18 mouse cellular contexts compared by ENCODE assay signal in the genomic region with DNA sequence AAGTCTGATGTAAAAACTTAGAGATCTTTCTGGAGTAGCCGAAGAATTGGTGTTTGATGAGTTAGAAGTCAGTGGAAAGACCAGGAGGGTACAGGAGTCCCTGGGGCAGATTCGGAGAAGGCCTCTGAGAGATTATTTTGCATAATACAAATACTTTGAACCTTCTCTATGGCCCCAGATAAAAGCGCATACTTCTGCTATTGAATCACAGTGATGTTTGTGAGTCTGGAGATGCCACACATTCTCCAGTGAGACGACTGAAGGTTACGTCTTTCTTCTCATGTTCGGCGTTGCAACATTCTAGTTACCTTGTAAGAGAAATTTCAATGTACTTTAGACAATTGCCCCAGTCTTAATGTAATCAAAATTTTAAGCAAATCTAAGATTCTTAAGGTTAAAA.
DNase-seq lines count a peak whose midpoint lies in the region; ATAC-seq and TF ChIP-seq lines count a peak whose summit lies in the region.
"Had no signal": no experiment of that assay in that cellular context is flagged by ENCODE, and none has a peak within 500 bp of the region (broad histone marks: within the 10 kb centered on the region; RNA-seq: fewer than 3 reads in every experiment).

No protein-coding gene starts in this region.

- TF ChIP-seq CTCF in heart, adult 2 months (IDR thresholded peaks at IDR 0.05): no peak

- H3K36me3 ChIP-seq in heart, adult 2 months (ENCODE audit: control insufficient read depth, insufficient read depth, low read length): peaks cover 3% of the 10 kb centered on the region; the same call in 1 of the 2 replicates
- H3K36me3 ChIP-seq in heart, embryonic 13.5 days: no peaks in the 10 kb centered on the region
- no peaks in the 10 kb centered on the region for H3K36me3 ChIP-seq in midbrain, embryonic 13.5 days
- no peaks in the 10 kb centered on the region for H3K36me3 ChIP-seq in midbrain, embryonic 11.5 days (ENCODE audit: control insufficient read depth, insufficient read depth, low read length)
- H3K36me3 ChIP-seq: embryonic facial prominence, embryonic 10.5 days; hindbrain, embryonic 12.5 days had no signal

- ATAC-seq in heart, embryonic 13.5 days (ENCODE audit: extremely low read depth, insufficient number of reproducible peaks, low FRiP score, low TSS enrichment): no peak; the same call in 1 of the 2 replicates
- no peak for ATAC-seq in midbrain, embryonic 13.5 days
- ATAC-seq in midbrain, embryonic 11.5 days (ENCODE audit: low FRiP score): no peak
- ATAC-seq: hindbrain, embryonic 16.5 days; inflammation-experienced regulatory T-cells, adult 6 months; intestine, postnatal 0 days had no signal

- 40% methylated on average over 7 of the region's 7 CpGs for WGBS in heart, adult 2 months
- WGBS in heart, embryonic 13.5 days: 31% methylated on average over 7 of the region's 7 CpGs
- WGBS in midbrain, embryonic 13.5 days: 84% methylated on average over 7 of the region's 7 CpGs
- WGBS in midbrain, embryonic 11.5 days: 81% methylated on average over 7 of the region's 7 CpGs

- intact Hi-C loops in heart, adult 2 months (cut with DNase I): loop anchor here (5.0 kb wide), 1 partner anchor 42 kb away; no protein-coding TSS in a partner anchor
- intact Hi-C loops in heart, postnatal 36 days (cut with DNase I): no loop called here

- H3K9ac ChIP-seq in heart, adult 2 months (ENCODE audit: low read depth, low read length): no peak overlapping the region
- H3K9ac ChIP-seq in heart, embryonic 13.5 days: no peak overlapping the region
- H3K9ac ChIP-seq in midbrain, embryonic 13.5 days (replicated peaks): no peak overlapping the region
- H3K9ac ChIP-seq in midbrain, embryonic 11.5 days (ENCODE audit: low read length): no peak overlapping the region
- H3K9ac ChIP-seq: hindbrain, embryonic 12.5 days had no signal

- no peaks in the 10 kb centered on the region for H3K27me3 ChIP-seq in heart, adult 2 months (ENCODE audit: control insufficient read depth, insufficient read depth, low read length)
- no peaks in the 10 kb centered on the region for H3K27me3 ChIP-seq in heart, embryonic 13.5 days (replicated peaks)
- no peaks in the 10 kb centered on the region for H3K27me3 ChIP-seq in midbrain, embryonic 13.5 days
- H3K27me3 ChIP-seq in midbrain, embryonic 11.5 days (ENCODE audit: control insufficient read depth, insufficient read depth, low read length): no peaks in the 10 kb centered on the region
- H3K27me3 ChIP-seq: hindbrain, embryonic 12.5 days had no signal

- no peaks in the 10 kb centered on the region for H3K9me3 ChIP-seq in heart, embryonic 13.5 days
- H3K9me3 ChIP-seq in midbrain, embryonic 13.5 days: no peaks in the 10 kb centered on the region
- no peaks in the 10 kb centered on the region for H3K9me3 ChIP-seq in midbrain, embryonic 11.5 days (ENCODE audit: control insufficient read depth, low read length)
- H3K9me3 ChIP-seq: embryonic facial prominence, embryonic 10.5 days; hindbrain, embryonic 12.5 days had no signal

- peak overlapping the region; percentile 36 for H3K27ac ChIP-seq in heart, adult 2 months
- peak overlapping the region; percentile 72 for H3K27ac ChIP-seq in heart, embryonic 13.5 days (replicated peaks)
- 0 out of 2 replicates have a peak overlapping the region, but pooled peaks have one; percentile 30 for H3K27ac ChIP-seq in midbrain, embryonic 13.5 days
- no peak overlapping the region for H3K27ac ChIP-seq in midbrain, embryonic 11.5 days (ENCODE audit: low read depth, low read length)
- H3K27ac ChIP-seq: embryonic facial prominence, embryonic 10.5 days; hindbrain, embryonic 12.5 days had no signal

- peak overlapping the region; percentile 41 for H3K4me2 ChIP-seq in heart, embryonic 13.5 days
- H3K4me2 ChIP-seq in midbrain, embryonic 13.5 days (replicated peaks): no peak overlapping the region
- H3K4me2 ChIP-seq in midbrain, embryonic 11.5 days: no peak overlapping the region
- H3K4me2 ChIP-seq: hindbrain, embryonic 12.5 days had no signal

- TF ChIP-seq EP300 in heart, adult 2 months (IDR thresholded peaks at IDR 0.05; ENCODE audit: insufficient read depth, low read depth, low read length): no peak

- TF ChIP-seq POLR2A in heart, adult 2 months (IDR thresholded peaks at IDR 0.05; ENCODE audit: insufficient read depth, low read depth, low read length): no peak

- no peaks in the 10 kb centered on the region for H3K79me2 ChIP-seq in heart, adult 2 months (replicated peaks; ENCODE audit: control insufficient read depth, insufficient read depth, low read length)

- H3K4me3 ChIP-seq in heart, adult 2 months: no peak overlapping the region
- H3K4me3 ChIP-seq in heart, embryonic 13.5 days: no peak overlapping the region
- no peak overlapping the region for H3K4me3 ChIP-seq in midbrain, embryonic 13.5 days (replicated peaks)
- H3K4me3 ChIP-seq in midbrain, embryonic 11.5 days (ENCODE audit: low read depth, low read length): no peak overlapping the region
- H3K4me3 ChIP-seq: embryonic facial prominence, embryonic 10.5 days; hindbrain, embryonic 12.5 days had no signal

- H3K4me1 ChIP-seq in heart, adult 2 months (ENCODE audit: control insufficient read depth, insufficient read depth, low read length): no peaks in the 10 kb centered on the region
- peaks cover 21% of the 10 kb centered on the region for H3K4me1 ChIP-seq in heart, embryonic 13.5 days
- H3K4me1 ChIP-seq in midbrain, embryonic 13.5 days (replicated peaks): no peaks in the 10 kb centered on the region
- H3K4me1 ChIP-seq in midbrain, embryonic 11.5 days (ENCODE audit: control insufficient read depth, insufficient read depth, low read length): no peaks in the 10 kb centered on the region; the same call in 1 of the 2 replicates
- H3K4me1 ChIP-seq: embryonic facial prominence, embryonic 10.5 days; hindbrain, embryonic 12.5 days had no signal

- DNase-seq in heart, adult 2 months: no peak
- no peak for DNase-seq in heart, adult 18-20 months
- DNase-seq in heart, postnatal 36 days: no peak
- DNase-seq in midbrain, embryonic 11.5 days (ENCODE audit: low spot score, missing footprints): no peak
- no peak for DNase-seq in cerebellum, adult 11 months
- DNase-seq: adrenal gland, adult 2 months; adrenal gland, postnatal 25 days; cerebellum, adult 2 months; cerebellum, postnatal 10 days; gastrocnemius, postnatal 36 days; kidney, adult 8-10 months had no signal
